Comparison of ENCODE assay signal across 30 mouse cellular contexts in genomic region chr3:123846554-123846953, GRCm38 (mm10).
"Had no signal": no experiment of that assay in that cellular context is flagged by ENCODE, and none has a peak within 500 bp of the region (broad histone marks: within the 10 kb centered on the region; RNA-seq: fewer than 3 reads in every experiment).

No protein-coding gene starts in this region.

- H3K9me3 ChIP-seq: limb, embryonic 10.5 days; limb, embryonic 12.5 days; limb, embryonic 13.5 days; limb, embryonic 15.5 days; liver, embryonic 12.5 days; liver, embryonic 13.5 days; liver, embryonic 15.5 days; lung, embryonic 15.5 days; midbrain, embryonic 10.5 days; midbrain, embryonic 12.5 days; midbrain, embryonic 13.5 days; midbrain, embryonic 15.5 days; neural tube, embryonic 12.5 days had no signal

- H3K27ac ChIP-seq: limb, embryonic 10.5 days; limb, embryonic 12.5 days; limb, embryonic 13.5 days; limb, embryonic 15.5 days; liver, embryonic 12.5 days; liver, embryonic 13.5 days; liver, embryonic 14.5 days; liver, embryonic 15.5 days; lung, embryonic 15.5 days; macrophage; midbrain, embryonic 10.5 days; midbrain, embryonic 12.5 days; midbrain, embryonic 13.5 days; midbrain, embryonic 15.5 days; neural tube, embryonic 12.5 days had no signal

- H3K27me3 ChIP-seq: limb, embryonic 13.5 days; limb, embryonic 15.5 days; liver, embryonic 12.5 days; liver, embryonic 13.5 days; liver, embryonic 15.5 days; lung, embryonic 15.5 days; megakaryocyte, embryonic 14.5 days; midbrain, embryonic 12.5 days; midbrain, embryonic 13.5 days; midbrain, embryonic 15.5 days; neural tube, embryonic 12.5 days had no signal

- H3K4me3 ChIP-seq: limb, embryonic 10.5 days; limb, embryonic 12.5 days; limb, embryonic 13.5 days; limb, embryonic 15.5 days; liver, embryonic 12.5 days; liver, embryonic 13.5 days; liver, embryonic 15.5 days; lung, embryonic 15.5 days; megakaryocyte, embryonic 14.5 days; midbrain, embryonic 10.5 days; midbrain, embryonic 12.5 days; midbrain, embryonic 13.5 days; midbrain, embryonic 15.5 days; myocyte; neural tube, embryonic 12.5 days had no signal

- H3K9ac ChIP-seq: limb, embryonic 12.5 days; limb, embryonic 13.5 days; limb, embryonic 15.5 days; liver, embryonic 12.5 days; liver, embryonic 13.5 days; liver, embryonic 14.5 days; liver, embryonic 15.5 days; liver, postnatal 0 days; lung, embryonic 14.5 days; lung, embryonic 15.5 days; midbrain, embryonic 12.5 days; midbrain, embryonic 13.5 days; midbrain, embryonic 15.5 days; neural tube, embryonic 12.5 days had no signal

- H3K36me3 ChIP-seq: limb, embryonic 10.5 days; limb, embryonic 12.5 days; limb, embryonic 13.5 days; limb, embryonic 15.5 days; liver, embryonic 12.5 days; liver, embryonic 13.5 days; liver, embryonic 15.5 days; lung, embryonic 15.5 days; midbrain, embryonic 10.5 days; midbrain, embryonic 12.5 days; midbrain, embryonic 13.5 days; midbrain, embryonic 15.5 days; neural tube, embryonic 12.5 days had no signal

- H3K4me1 ChIP-seq: limb, embryonic 10.5 days; limb, embryonic 12.5 days; limb, embryonic 13.5 days; limb, embryonic 15.5 days; liver, embryonic 12.5 days; liver, embryonic 13.5 days; liver, embryonic 15.5 days; lung, embryonic 15.5 days; megakaryocyte, embryonic 14.5 days; midbrain, embryonic 10.5 days; midbrain, embryonic 12.5 days; midbrain, embryonic 13.5 days; midbrain, embryonic 15.5 days; neural tube, embryonic 12.5 days had no signal

- H3K4me2 ChIP-seq: limb, embryonic 12.5 days; limb, embryonic 13.5 days; limb, embryonic 15.5 days; liver, embryonic 11.5 days; liver, embryonic 12.5 days; liver, embryonic 13.5 days; liver, embryonic 15.5 days; lung, embryonic 14.5 days; lung, embryonic 15.5 days; midbrain, embryonic 11.5 days; midbrain, embryonic 12.5 days; midbrain, embryonic 13.5 days; midbrain, embryonic 15.5 days; neural tube, embryonic 12.5 days had no signal

- DNase-seq: left cerebral cortex, postnatal 4 days; liver; liver, embryonic 13.5 days; liver, postnatal 0 days; lung, adult 18-20 months; lung, adult 2 months; lung, embryonic 14.5 days; lung, postnatal 10 days; lung, postnatal 14 days; lung, postnatal 36 days; lung, postnatal 4 days; midbrain, embryonic 14.5 days had no signal
